ENCODE assay signal across 8 mouse cellular contexts in genomic region chr9:44391466-44391865, GRCm38 (mm10). TPM values are rescaled to one million over a fixed set of nuclear protein-coding genes. Genes with fewer than 3 reads are reported as not detected.
A peak's percentile ranks its signal among the peaks of the same experiment; 100 is the strongest.
DNase-seq lines count a peak whose midpoint lies in the region; ATAC-seq and TF ChIP-seq lines count a peak whose summit lies in the region.

No protein-coding gene starts in this region.

- no peak overlapping the region for H3K27ac ChIP-seq in left cerebral cortex, adult 2 months

- intact Hi-C loops in left cerebral cortex, adult 2 months (cut with DNase I): loop anchor here (5.0 kb wide), 1 partner anchor 264 kb away; no protein-coding TSS in a partner anchor

- no peak; the same call in 1 of the 2 replicates for ATAC-seq in cerebellum, adult (ENCODE audit: insufficient number of reproducible peaks, low FRiP score, low TSS enrichment)
- ATAC-seq in megakaryocyte progenitor cell, adult 5-6 weeks (replicated peaks; ENCODE audit: poor library complexity): peak; percentile 76

- peak; percentile 63 for DNase-seq in cerebellum, adult 11 months
- DNase-seq in adipocyte (ENCODE audit: low spot score): peak; percentile 77
- DNase-seq in embryo, embryonic 9.5 days (ENCODE audit: extremely low spot score): peak; percentile 52
- DNase-seq in heart, postnatal 4 days: peak; percentile 87
- peak; percentile 45 to 59 for DNase-seq in left cerebral cortex, adult 2 months (ENCODE audit: extremely low spot score in 1 of 2, low spot score in 2 of 2)
- peak; percentile 63 for DNase-seq in spleen, adult 12 weeks (ENCODE audit: low spot score)

- TF ChIP-seq CTCF in left cerebral cortex, adult 2 months (IDR thresholded peaks at IDR 0.05): peak; percentile 81

- H3K4me3 ChIP-seq in left cerebral cortex, adult 2 months: no peak overlapping the region

RNA-seq across cellular contexts. Expression of gene Slc37a4, which starts 5.2 kb away (rescaled TPM):
- 10 to 100 TPM; 21.9 to 26.1 TPM for total RNA-seq in heart, postnatal 4 days (2021)
- total RNA-seq in left cerebral cortex, adult 2 months (2021): 10 to 100 TPM; 25.3 to 28.4 TPM
- 28.8 and 30.6 TPM in 2 replicates for total RNA-seq in megakaryocyte progenitor cell, adult 5-6 weeks (2015)
- total RNA-seq in megakaryocyte progenitor cell, adult 5-6 weeks (2017): 24.9 and 40.9 TPM in 2 replicates

RNA-seq across cellular contexts. Expression of gene Hyou1, which starts 12.2 kb away (rescaled TPM):
- 10 to 100 TPM; 42.1 to 45.8 TPM for total RNA-seq in heart, postnatal 4 days (2021)
- total RNA-seq in left cerebral cortex, adult 2 months (2021): 100 to 1,000 TPM; 127 to 139 TPM
- 90.9 and 104 TPM in 2 replicates for total RNA-seq in megakaryocyte progenitor cell, adult 5-6 weeks (2015)
- total RNA-seq in megakaryocyte progenitor cell, adult 5-6 weeks (2017): 172 and 175 TPM in 2 replicates

RNA-seq across cellular contexts. Expression of gene Rps25, which starts 15.5 kb away (rescaled TPM):
- total RNA-seq in heart, postnatal 4 days (2021): 1,000 to 10,000 TPM; 1,107 to 1,153 TPM
- total RNA-seq in left cerebral cortex, adult 2 months (2021): 100 to 1,000 TPM; 644 to 664 TPM
- 3,273 and 3,407 TPM in 2 replicates for total RNA-seq in megakaryocyte progenitor cell, adult 5-6 weeks (2015)
- 2,047 and 2,155 TPM in 2 replicates for total RNA-seq in megakaryocyte progenitor cell, adult 5-6 weeks (2017)

RNA-seq across cellular contexts. Expression of gene Trappc4, which starts 15.9 kb away (rescaled TPM):
- total RNA-seq in heart, postnatal 4 days (2021): 10 to 100 TPM; 41.4 to 42.4 TPM
- 10 to 100 TPM; 66.8 to 70.2 TPM for total RNA-seq in left cerebral cortex, adult 2 months (2021)
- total RNA-seq in megakaryocyte progenitor cell, adult 5-6 weeks (2015): 88.4 and 90.5 TPM in 2 replicates
- 25.6 and 26.0 TPM in 2 replicates for total RNA-seq in megakaryocyte progenitor cell, adult 5-6 weeks (2017)

RNA-seq across cellular contexts. Expression of gene Ccdc84, which starts 26.9 kb away (rescaled TPM):
- total RNA-seq in heart, postnatal 4 days (2021): 10 to 100 TPM; 14.3 to 14.7 TPM
- 10 to 100 TPM; 19.9 to 22.2 TPM for total RNA-seq in left cerebral cortex, adult 2 months (2021)
- total RNA-seq in megakaryocyte progenitor cell, adult 5-6 weeks (2015): 28.0 and 33.1 TPM in 2 replicates
- total RNA-seq in megakaryocyte progenitor cell, adult 5-6 weeks (2017): 26.4 and 26.7 TPM in 2 replicates
